Mouse (Mus musculus): ENCODE data around the gene Gemin7. TPM values are rescaled to one million over a fixed set of nuclear protein-coding genes. Genes with fewer than 3 reads are reported as not detected.

Gene Gemin7
- polyA plus RNA-seq, 1 experiment from 2014 or later = 71.1 TPM

GRCm38 (mm10) chr7:19542155-19542691 is 35.2 kb downstream of the Gemin7 start:
- Histone ChIP-seq H3K27me3 (ENCODE audit: control insufficient read depth, insufficient read depth, low read depth, low read length) (no peaks in the 10 kb centered on the region), H3K4me3 (ENCODE audit: low read depth, low read length) (no peak overlapping the region), H3K9ac (ENCODE audit: low read depth, low read length) (no peak overlapping the region), H3K36me3 (ENCODE audit: control insufficient read depth, insufficient read depth) (no peaks in the 10 kb centered on the region), H3K9me3 (replicated peaks; ENCODE audit: control insufficient read depth, low read length) (no peaks in the 10 kb centered on the region), H3K4me1 (ENCODE audit: control insufficient read depth, low read depth, low read length) (peaks cover 25% of the 10 kb centered on the region), H3K4me2 (ENCODE audit: low read depth, low read length) (no peak overlapping the region), H3K27ac (ENCODE audit: low read length) (no peak overlapping the region)
- ATAC-seq (ENCODE audit: low read depth) = no peak
- WGBS (ENCODE audit: insufficient replicate concordance) = 58% methylated on average over 8 of the region's 8 CpGs

- Histone ChIP-seq H3K27ac (ENCODE audit: low read length) (no peak overlapping the region), H3K9ac (ENCODE audit: low read depth, low read length) (no peak overlapping the region), H3K4me2 (ENCODE audit: low read depth, low read length) (no peak overlapping the region), H3K4me1 (ENCODE audit: control insufficient read depth, low read depth, low read length) (peaks cover 22% of the 10 kb centered on the region), H3K9me3 (replicated peaks; ENCODE audit: control insufficient read depth, low read length) (no peaks in the 10 kb centered on the region), H3K27me3 (ENCODE audit: control insufficient read depth, insufficient read depth, low read depth, low read length) (no peaks in the 10 kb centered on the region), H3K36me3 (ENCODE audit: control insufficient read depth, insufficient read depth) (no peaks in the 10 kb centered on the region), H3K4me3 (ENCODE audit: low read depth, low read length) (no peak overlapping the region)
- ATAC-seq (ENCODE audit: low read depth) = no peak
- 82% methylated on average over 7 of the region's 7 CpGs for WGBS (ENCODE audit: insufficient replicate concordance)
Observed at GRCm38 (mm10) chr7:19541681-19542154, 35.7 kb downstream of the Gemin7 start.

GRCm38 (mm10) chr7:19540771-19541566 is 36.4 kb downstream of the Gemin7 start:
- no peak for ATAC-seq (ENCODE audit: low read depth)

GRCm38 (mm10) chr7:19534676-19535075 is 42.7 kb downstream of the Gemin7 start:
- Histone ChIP-seq H3K4me1 (ENCODE audit: control insufficient read depth, low read depth, low read length) (no peaks in the 10 kb centered on the region), H3K27ac (ENCODE audit: low read length) (no peak overlapping the region), H3K4me3 (ENCODE audit: low read depth, low read length) (no peak overlapping the region), H3K9me3 (replicated peaks; ENCODE audit: control insufficient read depth, low read length) (no peaks in the 10 kb centered on the region), H3K27me3 (ENCODE audit: control insufficient read depth, insufficient read depth, low read depth, low read length) (no peaks in the 10 kb centered on the region), H3K9ac (ENCODE audit: low read depth, low read length) (no peak overlapping the region), H3K4me2 (ENCODE audit: low read depth, low read length) (no peak overlapping the region), H3K36me3 (ENCODE audit: control insufficient read depth, insufficient read depth) (peaks cover 50% of the 10 kb centered on the region)
- ATAC-seq (ENCODE audit: low read depth) = no peak
- 87% methylated on average over 10 of the region's 10 CpGs for WGBS (ENCODE audit: insufficient replicate concordance)

More at GRCm38 (mm10) chr7:19540771-19541566, 36.4 kb downstream of the Gemin7 start:
- no peak overlapping the region for H3K4me3 ChIP-seq (ENCODE audit: low read depth, low read length)
- 85% methylated on average over 2 of the region's 2 CpGs for WGBS (ENCODE audit: insufficient replicate concordance)
- H3K4me2 ChIP-seq (ENCODE audit: low read depth, low read length) = no peak overlapping the region
- no peaks in the 10 kb centered on the region for H3K27me3 ChIP-seq (ENCODE audit: control insufficient read depth, insufficient read depth, low read depth, low read length)
- H3K9me3 ChIP-seq (replicated peaks; ENCODE audit: control insufficient read depth, low read length) = no peaks in the 10 kb centered on the region
- H3K36me3 ChIP-seq (ENCODE audit: control insufficient read depth, insufficient read depth) = no peaks in the 10 kb centered on the region
- no peak overlapping the region for H3K27ac ChIP-seq (ENCODE audit: low read length)
- H3K9ac ChIP-seq (ENCODE audit: low read depth, low read length) = no peak overlapping the region
- H3K4me1 ChIP-seq (ENCODE audit: control insufficient read depth, low read depth, low read length) = peaks cover 19% of the 10 kb centered on the region

GRCm38 (mm10) chr7:19532240-19532639 is 45.2 kb downstream of the Gemin7 start:
- 90% methylated on average over 14 of the region's 14 CpGs for WGBS (ENCODE audit: insufficient replicate concordance)
- Histone ChIP-seq H3K36me3 (ENCODE audit: control insufficient read depth, insufficient read depth) (peaks cover 50% of the 10 kb centered on the region), H3K27me3 (ENCODE audit: control insufficient read depth, insufficient read depth, low read depth, low read length) (no peaks in the 10 kb centered on the region), H3K4me1 (ENCODE audit: control insufficient read depth, low read depth, low read length) (no peaks in the 10 kb centered on the region), H3K9ac (ENCODE audit: low read depth, low read length) (no peak overlapping the region), H3K4me2 (ENCODE audit: low read depth, low read length) (no peak overlapping the region), H3K27ac (ENCODE audit: low read length) (no peak overlapping the region), H3K9me3 (replicated peaks; ENCODE audit: control insufficient read depth, low read length) (no peaks in the 10 kb centered on the region), H3K4me3 (ENCODE audit: low read depth, low read length) (no peak overlapping the region)
- no peak for ATAC-seq (ENCODE audit: low read depth)

GRCm38 (mm10) chr7:19531077-19531476 is 46.3 kb downstream of the Gemin7 start:
- H3K36me3 ChIP-seq (ENCODE audit: control insufficient read depth, insufficient read depth) = peaks cover 50% of the 10 kb centered on the region
- WGBS (ENCODE audit: insufficient replicate concordance) = 76% methylated on average over 10 of the region's 10 CpGs
- no peak overlapping the region for H3K4me3 ChIP-seq (ENCODE audit: low read depth, low read length)
- no peaks in the 10 kb centered on the region for H3K27me3 ChIP-seq (ENCODE audit: control insufficient read depth, insufficient read depth, low read depth, low read length)
- no peaks in the 10 kb centered on the region for H3K4me1 ChIP-seq (ENCODE audit: control insufficient read depth, low read depth, low read length)
- no peaks in the 10 kb centered on the region for H3K9me3 ChIP-seq (replicated peaks; ENCODE audit: control insufficient read depth, low read length)
- ATAC-seq (ENCODE audit: low read depth) = no peak
- no peak overlapping the region for H3K27ac ChIP-seq (ENCODE audit: low read length)
- no peak overlapping the region for H3K9ac ChIP-seq (ENCODE audit: low read depth, low read length)
- H3K4me2 ChIP-seq (ENCODE audit: low read depth, low read length) = no peak overlapping the region

- 49% methylated on average over 2 of the region's 2 CpGs for WGBS (ENCODE audit: insufficient replicate concordance)
- H3K27ac ChIP-seq (ENCODE audit: low read length) = no peak overlapping the region
- no peak for ATAC-seq (ENCODE audit: low read depth)
- peaks cover 56% of the 10 kb centered on the region for H3K27me3 ChIP-seq (ENCODE audit: control insufficient read depth, insufficient read depth, low read depth, low read length)
- no peak overlapping the region for H3K4me2 ChIP-seq (ENCODE audit: low read depth, low read length)
- no peaks in the 10 kb centered on the region for H3K9me3 ChIP-seq (replicated peaks; ENCODE audit: control insufficient read depth, low read length)
- peaks cover 4% of the 10 kb centered on the region for H3K36me3 ChIP-seq (ENCODE audit: control insufficient read depth, insufficient read depth)
- H3K4me1 ChIP-seq (ENCODE audit: control insufficient read depth, low read depth, low read length) = peaks cover 3% of the 10 kb centered on the region
- no peak overlapping the region for H3K9ac ChIP-seq (ENCODE audit: low read depth, low read length)
- H3K4me3 ChIP-seq (ENCODE audit: low read depth, low read length) = no peak overlapping the region
Observed at GRCm38 (mm10) chr7:19525105-19525481, 52.3 kb downstream of the Gemin7 start.

- Histone ChIP-seq H3K9me3 (replicated peaks; ENCODE audit: control insufficient read depth, low read length) (no peaks in the 10 kb centered on the region), H3K4me3 (ENCODE audit: low read depth, low read length) (peak overlapping the region; percentile 36), H3K27me3 (ENCODE audit: control insufficient read depth, insufficient read depth, low read depth, low read length) (peaks cover 61% of the 10 kb centered on the region), H3K27ac (ENCODE audit: low read length) (no peak overlapping the region), H3K4me1 (ENCODE audit: control insufficient read depth, low read depth, low read length) (peaks cover 7% of the 10 kb centered on the region), H3K4me2 (ENCODE audit: low read depth, low read length) (peak overlapping the region; percentile 39; the same call in 1 of the 2 replicates), H3K36me3 (ENCODE audit: control insufficient read depth, insufficient read depth) (no peaks in the 10 kb centered on the region; the same call in 1 of the 2 replicates), H3K9ac (ENCODE audit: low read depth, low read length) (no peak overlapping the region)
- no peak for ATAC-seq (ENCODE audit: low read depth)
- 20% methylated on average over 24 of the region's 24 CpGs for WGBS (ENCODE audit: insufficient replicate concordance)
Observed at GRCm38 (mm10) chr7:19524420-19525104, 52.8 kb downstream of the Gemin7 start.

Measured in liver, embryonic 16.5 days (tissue).